Mouse (Mus musculus) lung, postnatal 36 days (tissue): ENCODE results near the gene Eif4e.

Experiments used
- DNase-seq: peaks from one replicate; pipeline ENCODE4 v3.0.0; 2022; ENCODE audit warnings: mixed read lengths

The Eif4e gene

DNA sequence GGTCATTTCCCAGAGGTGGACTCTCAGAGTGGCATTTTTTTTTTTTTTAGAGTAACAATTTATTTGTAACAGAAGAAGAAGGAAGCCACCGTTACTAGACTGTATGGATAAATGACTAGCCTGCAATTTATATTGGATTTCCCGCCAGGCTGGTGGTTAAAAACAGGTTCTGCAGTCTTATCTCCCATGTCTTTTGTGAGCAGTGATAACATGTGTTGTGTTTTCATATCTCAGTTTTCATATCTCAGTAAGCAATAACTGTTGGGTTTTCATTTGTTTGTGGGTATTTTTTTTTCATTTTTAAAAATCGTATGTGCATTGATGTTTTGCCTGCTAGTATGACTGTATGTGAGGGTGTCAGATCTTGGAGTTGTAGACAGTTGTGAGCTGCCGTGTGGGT lies 65.0 kb downstream of the Eif4e start:
- no peak for DNase-seq

DNA sequence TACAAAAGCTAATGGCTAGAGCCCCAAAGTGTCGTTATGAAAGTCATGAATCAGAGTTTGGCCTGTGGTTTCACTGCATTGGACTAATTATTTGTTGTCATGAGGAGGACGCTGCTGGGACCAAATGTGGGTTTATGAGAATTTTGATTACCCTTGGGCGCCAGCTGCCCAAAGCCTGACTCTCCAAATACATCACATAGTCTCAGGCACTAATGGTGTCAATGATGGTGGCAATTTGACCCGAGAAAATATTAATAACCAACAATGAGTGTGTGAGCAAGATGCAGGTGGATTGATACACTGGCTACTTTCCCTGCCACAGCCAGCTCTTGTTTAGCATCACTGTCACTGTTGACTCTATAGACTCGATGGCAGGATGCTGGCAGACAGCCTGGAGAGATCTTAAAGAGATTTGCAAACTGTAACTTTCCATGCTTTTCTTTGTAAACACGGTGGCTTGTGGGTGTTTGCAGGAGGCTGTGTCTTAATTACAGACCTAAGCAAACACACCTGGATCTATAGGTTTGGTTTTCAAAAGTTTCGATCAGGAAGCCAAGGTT lies 65.9 kb downstream of the Eif4e start:
- no peak for DNase-seq

DNA sequence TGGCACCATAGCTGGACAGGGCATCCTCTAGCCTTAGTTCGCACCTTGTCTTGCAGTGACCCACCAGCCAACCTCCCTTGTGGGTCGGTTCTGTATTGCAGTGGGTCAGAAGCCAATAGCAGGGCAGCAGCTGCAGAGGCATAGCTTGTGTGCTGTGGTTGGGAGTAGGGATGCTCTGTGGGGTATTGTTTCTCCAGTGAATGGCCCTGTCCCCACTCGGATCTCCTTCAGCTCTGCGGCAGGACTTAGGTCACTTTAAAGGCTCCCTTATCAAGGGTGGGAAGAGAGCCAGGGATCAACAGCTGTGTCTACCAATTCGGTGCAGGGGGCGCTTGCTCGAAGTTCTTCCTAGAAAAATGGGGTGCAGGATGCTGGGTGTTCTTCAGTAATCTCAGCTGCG lies 67.2 kb downstream of the Eif4e start:
- DNase-seq = no peak

DNA sequence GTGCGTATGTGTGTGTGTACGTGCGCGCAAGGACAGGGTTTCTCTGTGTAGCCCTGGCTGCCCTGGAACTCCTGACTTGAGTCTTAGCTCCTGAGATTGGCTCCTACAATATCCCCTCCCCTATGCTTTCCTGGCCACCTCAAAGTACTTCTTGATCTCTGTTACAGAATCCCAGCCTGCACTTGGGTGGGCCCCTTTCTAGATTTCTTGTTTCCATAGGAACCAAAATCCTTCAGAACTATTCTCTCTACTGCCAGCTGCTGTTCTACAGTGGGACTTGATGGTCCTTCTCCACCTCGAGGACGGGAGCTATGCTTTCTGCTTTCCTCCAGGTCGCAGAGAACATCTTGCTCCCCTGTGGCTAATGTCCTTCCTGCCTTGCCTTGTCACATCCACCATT lies 67.9 kb downstream of the Eif4e start:
- no peak for DNase-seq

DNA sequence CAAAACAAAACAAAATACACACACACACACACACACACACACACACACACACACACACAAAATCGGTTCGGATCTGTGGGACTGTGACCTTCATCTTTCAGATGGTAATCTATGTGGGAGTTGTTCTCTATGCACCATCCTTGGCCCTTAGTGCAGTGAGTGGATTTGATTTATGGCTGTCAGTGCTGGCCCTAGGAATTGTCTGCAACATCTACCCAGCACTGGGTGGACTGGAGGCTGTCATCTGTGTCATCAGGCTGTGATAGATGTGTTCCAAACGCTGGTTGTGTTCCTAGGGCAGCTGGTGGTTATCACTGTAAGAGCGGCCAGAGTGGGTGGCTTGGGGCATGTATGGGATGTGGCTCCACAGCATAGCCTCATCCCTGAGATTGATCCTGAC lies 75.1 kb downstream of the Eif4e start:
- no peak for DNase-seq

DNA sequence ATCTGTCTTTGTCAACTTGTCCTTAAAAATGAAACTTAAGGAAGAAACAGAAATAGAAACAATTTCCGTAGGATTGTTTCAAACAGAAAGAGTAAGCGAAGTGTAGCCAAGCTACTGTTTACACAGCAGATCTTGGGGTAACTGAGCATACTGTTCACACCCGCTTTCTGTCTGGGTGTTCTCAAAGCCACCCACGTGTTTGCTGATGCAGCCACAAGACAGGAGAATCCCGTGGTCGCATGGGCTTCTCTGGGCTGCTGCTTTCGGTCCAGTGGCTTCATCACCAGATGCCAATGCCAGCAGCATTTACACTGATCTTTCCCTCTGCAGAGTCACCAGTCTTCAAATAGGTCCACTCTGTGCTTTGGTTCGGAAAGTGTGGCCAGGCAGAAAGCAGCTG lies 79.2 kb downstream of the Eif4e start:
- DNase-seq = no peak

DNA sequence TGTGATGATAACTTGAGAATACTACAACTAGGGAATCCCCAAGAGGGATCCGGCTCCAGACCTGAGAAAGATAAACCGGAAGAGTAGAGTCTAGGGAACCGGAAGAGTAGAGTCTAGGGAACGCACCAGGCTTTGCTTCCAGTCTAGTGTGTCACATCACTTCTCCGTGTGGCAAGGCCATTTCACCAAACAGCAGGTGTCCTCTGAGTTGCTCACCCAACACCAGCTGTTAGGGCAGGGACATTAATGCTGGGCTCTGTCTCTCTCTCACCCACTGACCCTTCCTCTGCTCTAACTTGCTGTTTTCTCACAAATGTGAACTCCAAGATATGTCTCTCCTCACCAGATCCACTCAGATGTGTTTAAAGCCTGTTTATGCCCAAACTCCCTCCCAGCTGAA lies 82.7 kb downstream of the Eif4e start:
- no peak for DNase-seq
